Mouse (Mus musculus): Measurements from ENCODE around the gene N4bp2l1. TPM values are rescaled to one million over a fixed set of nuclear protein-coding genes. Genes with fewer than 3 reads are reported as not detected.

The N4bp2l1 gene
- polyA plus RNA-seq, 1 experiment: 29.0 TPM

DNA sequence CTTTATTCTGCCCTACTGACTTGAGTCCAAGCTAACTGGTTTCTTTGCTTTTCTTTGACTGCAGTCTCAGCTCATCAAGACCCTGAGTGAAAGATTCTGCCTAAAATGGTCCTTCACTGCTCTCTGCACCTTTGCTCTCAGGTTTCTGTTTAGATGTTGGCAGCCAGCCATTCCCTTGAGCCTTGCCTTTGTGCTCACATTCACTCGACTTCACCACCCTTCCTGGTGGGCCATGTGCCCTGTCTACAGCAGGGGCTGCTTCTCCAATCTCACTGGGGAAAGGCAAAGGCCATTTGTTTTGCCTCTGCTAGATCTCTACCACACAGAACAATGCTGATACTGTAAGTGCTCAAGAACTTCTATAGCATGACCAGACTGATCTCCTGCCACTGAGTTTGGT lies 25.8 kb upstream of the N4bp2l1 start:
- no peaks in the 10 kb centered on the region for H3K27me3 ChIP-seq (ENCODE audit: control insufficient read depth, insufficient read depth, low read length)
- no peak overlapping the region for H3K4me3 ChIP-seq (ENCODE audit: extremely low read depth, insufficient read depth, insufficient read length)
- TF ChIP-seq POLR2A (IDR thresholded peaks at IDR 0.05; ENCODE audit: low read depth, low read length) (no peak), CTCF (IDR thresholded peaks at IDR 0.05; ENCODE audit: extremely low read depth, insufficient read depth, insufficient read length, insufficient replicate concordance) (no peak)
- no peak overlapping the region for H3K27ac ChIP-seq (ENCODE audit: insufficient read depth, low read length)
- 55% methylated on average over 1 of the region's 1 CpGs for WGBS
- H3K36me3 ChIP-seq (ENCODE audit: control insufficient read depth, insufficient read depth, low read length): no peaks in the 10 kb centered on the region
- peaks cover 13% of the 10 kb centered on the region for H3K4me1 ChIP-seq (ENCODE audit: control insufficient read depth, insufficient read depth, insufficient read length)
- no peak for DNase-seq (ENCODE audit: low read depth in 1 of 2, low spot score in 2 of 2)

DNA sequence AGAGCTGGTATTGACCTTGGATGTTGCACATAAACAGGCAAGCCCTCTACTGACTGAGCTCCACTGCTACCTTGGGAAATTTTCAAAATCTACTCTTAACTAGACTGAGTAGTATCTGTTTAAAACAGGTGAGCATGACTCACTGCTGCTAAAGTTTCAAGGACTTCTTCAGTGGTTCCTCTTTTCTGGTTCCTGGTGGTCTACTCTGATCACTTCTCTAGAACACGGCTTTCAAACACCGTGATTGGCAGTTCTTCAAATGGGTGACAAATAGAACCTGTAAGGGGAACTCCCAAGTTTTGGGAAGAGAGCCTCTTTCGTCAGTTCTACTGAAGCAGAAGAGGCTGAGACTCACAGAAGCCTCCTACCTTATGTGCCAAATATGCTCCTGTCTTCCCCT lies 24.6 kb upstream of the N4bp2l1 start:
- TF ChIP-seq CTCF (IDR thresholded peaks at IDR 0.05; ENCODE audit: extremely low read depth, insufficient read depth, insufficient read length, insufficient replicate concordance): no peak
- no peak for TF ChIP-seq POLR2A (IDR thresholded peaks at IDR 0.05; ENCODE audit: low read depth, low read length)
- peak overlapping the region; percentile 66; the same call in 1 of the 2 replicates for H3K27ac ChIP-seq (ENCODE audit: insufficient read depth, low read length)
- H3K4me3 ChIP-seq (ENCODE audit: extremely low read depth, insufficient read depth, insufficient read length): no peak overlapping the region
- WGBS: 6% methylated on average over 3 of the region's 3 CpGs
- H3K36me3 ChIP-seq (ENCODE audit: control insufficient read depth, insufficient read depth, low read length): no peaks in the 10 kb centered on the region
- DNase-seq (ENCODE audit: low read depth in 1 of 2, low spot score in 2 of 2): peak; percentile 50 to 76
- H3K27me3 ChIP-seq (ENCODE audit: control insufficient read depth, insufficient read depth, low read length): no peaks in the 10 kb centered on the region
- H3K4me1 ChIP-seq (ENCODE audit: control insufficient read depth, insufficient read depth, insufficient read length): peaks cover 13% of the 10 kb centered on the region

DNA sequence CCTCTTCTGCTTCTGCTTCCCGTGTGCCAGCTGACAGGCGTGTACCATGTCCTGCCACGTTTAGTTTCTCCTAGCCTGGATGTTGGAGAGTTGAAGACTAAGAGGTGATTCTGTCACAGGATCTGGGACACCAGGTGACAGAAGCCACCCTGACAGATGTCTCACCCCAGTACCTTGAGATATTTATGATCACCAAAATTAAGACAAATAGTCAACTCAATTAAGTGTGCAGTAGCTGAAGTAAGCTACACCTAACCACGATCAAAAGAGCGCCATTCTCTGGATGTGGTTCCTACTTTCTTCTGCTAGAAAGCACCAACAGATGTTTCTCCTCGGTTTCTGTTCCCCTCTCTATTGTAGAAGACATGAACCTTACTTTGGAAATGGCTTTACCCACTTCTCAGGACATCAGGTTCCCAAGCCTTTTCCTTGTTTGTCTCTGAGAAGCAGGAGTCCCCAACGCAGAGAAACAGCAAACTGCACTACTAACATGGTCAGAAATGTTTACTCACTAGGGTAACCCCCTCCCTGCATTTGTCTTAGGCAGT lies 23.7 kb upstream of the N4bp2l1 start:
- Histone ChIP-seq H3K4me3 (ENCODE audit: extremely low read depth, insufficient read depth, insufficient read length) (no peak overlapping the region), H3K36me3 (ENCODE audit: control insufficient read depth, insufficient read depth, low read length) (no peaks in the 10 kb centered on the region), H3K4me1 (ENCODE audit: control insufficient read depth, insufficient read depth, insufficient read length) (peaks cover 13% of the 10 kb centered on the region), H3K27me3 (ENCODE audit: control insufficient read depth, insufficient read depth, low read length) (no peaks in the 10 kb centered on the region), H3K27ac (ENCODE audit: insufficient read depth, low read length) (peak overlapping the region; percentile 16; the same call in 1 of the 2 replicates)
- TF ChIP-seq CTCF (IDR thresholded peaks at IDR 0.05; ENCODE audit: extremely low read depth, insufficient read depth, insufficient read length, insufficient replicate concordance): no peak
- TF ChIP-seq POLR2A (IDR thresholded peaks at IDR 0.05; ENCODE audit: low read depth, low read length): no peak
- DNase-seq (ENCODE audit: low read depth in 1 of 2, low spot score in 2 of 2): no peak
- 48% methylated on average over 7 of the region's 7 CpGs for WGBS

DNA sequence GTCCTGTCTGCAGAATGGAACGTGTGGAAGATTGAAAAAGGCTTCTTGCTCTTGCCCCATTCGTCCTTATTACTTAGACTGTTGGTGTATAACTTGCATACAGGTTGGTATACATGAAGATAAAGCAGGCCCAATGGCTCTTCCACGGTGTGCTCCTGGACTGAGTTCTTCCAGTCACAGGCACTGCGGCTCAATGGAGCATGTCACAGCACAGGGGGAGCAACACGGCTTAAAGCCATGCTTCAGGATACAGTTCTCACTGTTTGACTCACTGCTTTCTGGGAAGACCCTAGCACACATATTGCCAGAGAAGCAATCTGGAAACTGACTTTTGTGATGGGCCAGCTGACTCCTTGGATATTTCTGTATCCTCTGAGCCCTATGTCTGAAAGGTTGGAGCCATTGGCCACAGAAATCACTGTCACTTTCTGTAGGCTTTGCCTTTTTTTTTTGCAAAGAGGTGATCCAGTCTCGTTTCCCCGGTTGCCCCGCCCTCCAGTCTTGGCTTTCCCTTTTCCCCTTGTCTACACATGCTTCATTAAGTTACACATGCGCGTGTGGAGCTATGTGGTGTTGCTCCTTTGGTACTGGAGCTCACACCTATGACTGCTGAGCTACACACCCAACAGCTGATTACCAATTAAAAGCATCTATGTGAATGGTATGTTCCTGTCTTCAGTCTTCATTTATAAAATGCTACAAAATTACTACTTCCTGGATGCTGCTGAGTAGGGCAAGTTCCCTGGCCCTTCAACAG lies 21.8 kb upstream of the N4bp2l1 start:
- Histone ChIP-seq H3K36me3 (ENCODE audit: control insufficient read depth, insufficient read depth, low read length) (no peaks in the 10 kb centered on the region), H3K27me3 (ENCODE audit: control insufficient read depth, insufficient read depth, low read length) (no peaks in the 10 kb centered on the region), H3K27ac (ENCODE audit: insufficient read depth, low read length) (no peak overlapping the region), H3K4me3 (ENCODE audit: extremely low read depth, insufficient read depth, insufficient read length) (no peak overlapping the region), H3K4me1 (ENCODE audit: control insufficient read depth, insufficient read depth, insufficient read length) (peaks cover 13% of the 10 kb centered on the region)
- TF ChIP-seq POLR2A (IDR thresholded peaks at IDR 0.05; ENCODE audit: low read depth, low read length) (no peak), CTCF (IDR thresholded peaks at IDR 0.05; ENCODE audit: extremely low read depth, insufficient read depth, insufficient read length, insufficient replicate concordance) (no peak)
- no peak for DNase-seq (ENCODE audit: low read depth in 1 of 2, low spot score in 2 of 2)
- WGBS: 78% methylated on average over 10 of the region's 10 CpGs

DNA sequence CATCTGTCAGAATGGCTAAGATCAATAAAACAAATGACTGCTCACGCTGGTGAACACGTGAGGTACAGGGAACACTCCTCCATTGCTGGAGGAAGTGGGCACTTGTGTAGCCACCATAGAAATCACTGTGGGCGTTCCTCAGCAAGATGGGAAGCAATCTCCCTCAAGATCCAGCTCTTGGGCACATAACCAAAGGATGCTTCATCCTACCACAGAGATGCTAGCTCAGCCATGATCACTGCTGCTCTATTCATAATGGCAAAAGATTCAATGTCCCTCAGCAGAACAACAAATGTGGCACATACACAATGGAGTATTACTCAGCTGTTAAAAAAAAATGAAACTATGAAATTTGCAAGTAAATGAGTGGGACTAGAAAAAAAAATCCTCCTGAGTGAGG lies 19.7 kb upstream of the N4bp2l1 start:
- WGBS: 76% methylated on average over 3 of the region's 3 CpGs
- no peak overlapping the region for H3K4me3 ChIP-seq (ENCODE audit: extremely low read depth, insufficient read depth, insufficient read length)
- H3K4me1 ChIP-seq (ENCODE audit: control insufficient read depth, insufficient read depth, insufficient read length): peaks cover 12% of the 10 kb centered on the region
- TF ChIP-seq CTCF (IDR thresholded peaks at IDR 0.05; ENCODE audit: extremely low read depth, insufficient read depth, insufficient read length, insufficient replicate concordance): no peak
- no peak for TF ChIP-seq POLR2A (IDR thresholded peaks at IDR 0.05; ENCODE audit: low read depth, low read length)
- no peak for DNase-seq (ENCODE audit: low read depth in 1 of 2, low spot score in 2 of 2)
- H3K36me3 ChIP-seq (ENCODE audit: control insufficient read depth, insufficient read depth, low read length): no peaks in the 10 kb centered on the region
- H3K27ac ChIP-seq (ENCODE audit: insufficient read depth, low read length): no peak overlapping the region
- H3K27me3 ChIP-seq (ENCODE audit: control insufficient read depth, insufficient read depth, low read length): no peaks in the 10 kb centered on the region

DNA sequence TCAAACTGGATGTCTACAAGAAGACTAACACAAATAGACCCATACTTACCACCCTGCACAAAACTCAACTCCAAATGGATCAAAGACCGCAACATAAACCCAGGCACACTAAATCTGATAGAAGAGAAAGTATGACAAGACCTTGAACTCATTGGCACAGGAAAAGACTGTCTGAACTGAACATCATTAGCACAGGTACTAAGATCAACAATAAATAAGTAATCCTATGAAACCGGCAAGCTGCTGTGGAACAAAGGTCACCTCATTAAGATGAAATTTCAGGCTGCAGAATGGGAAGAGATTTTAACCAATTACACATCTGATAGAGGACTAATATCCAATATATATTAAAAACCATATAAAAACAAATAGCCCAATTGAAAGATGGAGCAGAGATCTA lies 19.2 kb upstream of the N4bp2l1 start:
- no peak for DNase-seq (ENCODE audit: low read depth in 1 of 2, low spot score in 2 of 2)
- H3K4me1 ChIP-seq (ENCODE audit: control insufficient read depth, insufficient read depth, insufficient read length): peaks cover 15% of the 10 kb centered on the region
- H3K27me3 ChIP-seq (ENCODE audit: control insufficient read depth, insufficient read depth, low read length): no peaks in the 10 kb centered on the region
- no peak overlapping the region for H3K4me3 ChIP-seq (ENCODE audit: extremely low read depth, insufficient read depth, insufficient read length)
- 94% methylated on average over 2 of the region's 2 CpGs for WGBS
- H3K27ac ChIP-seq (ENCODE audit: insufficient read depth, low read length): no peak overlapping the region
- TF ChIP-seq POLR2A (IDR thresholded peaks at IDR 0.05; ENCODE audit: low read depth, low read length) (no peak), CTCF (IDR thresholded peaks at IDR 0.05; ENCODE audit: extremely low read depth, insufficient read depth, insufficient read length, insufficient replicate concordance) (no peak)
- H3K36me3 ChIP-seq (ENCODE audit: control insufficient read depth, insufficient read depth, low read length): no peaks in the 10 kb centered on the region

DNA sequence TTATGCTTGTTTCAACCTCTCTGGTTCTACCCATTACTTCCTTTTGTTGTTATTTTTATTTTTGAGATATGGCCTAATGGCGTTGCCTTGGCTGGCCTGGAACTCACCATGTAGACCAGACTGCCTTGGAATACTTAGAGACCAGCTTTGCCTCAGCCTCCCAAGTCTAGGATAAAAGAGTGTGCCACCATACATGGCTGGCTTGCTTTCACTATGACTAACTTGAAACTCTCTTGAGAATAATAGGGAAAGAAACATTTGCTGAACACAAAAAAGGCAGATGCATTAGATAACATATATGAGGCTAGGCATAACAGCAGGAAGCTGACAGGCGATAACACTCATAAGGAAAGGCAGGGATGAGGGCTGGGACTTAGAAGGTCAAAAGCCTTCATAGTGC lies 17.1 kb upstream of the N4bp2l1 start:
- 71% methylated on average over 2 of the region's 2 CpGs for WGBS
- DNase-seq (ENCODE audit: low read depth in 1 of 2, low spot score in 2 of 2): no peak

More for the DNA sequence above, 17.1 kb upstream of the N4bp2l1 start:
- Histone ChIP-seq H3K4me1 (ENCODE audit: control insufficient read depth, insufficient read depth, insufficient read length) (peaks cover 12% of the 10 kb centered on the region; the same call in 1 of the 2 replicates), H3K27me3 (ENCODE audit: control insufficient read depth, insufficient read depth, low read length) (no peaks in the 10 kb centered on the region), H3K4me3 (ENCODE audit: extremely low read depth, insufficient read depth, insufficient read length) (no peak overlapping the region), H3K36me3 (ENCODE audit: control insufficient read depth, insufficient read depth, low read length) (no peaks in the 10 kb centered on the region), H3K27ac (ENCODE audit: insufficient read depth, low read length) (no peak overlapping the region)
- no peak for TF ChIP-seq CTCF (IDR thresholded peaks at IDR 0.05; ENCODE audit: extremely low read depth, insufficient read depth, insufficient read length, insufficient replicate concordance)
- no peak for TF ChIP-seq POLR2A (IDR thresholded peaks at IDR 0.05; ENCODE audit: low read depth, low read length)
